Mouse (Mus musculus) heart, embryonic 10.5 days (tissue): ENCODE measurements at regions not wholly inside any gene's neighbourhood (a gene's known extent, or its start where the extent isn't known, plus 50 kb on each side); places are given as distances from the start of the nearest gene placed in this dataset.
"Not testable (repeated sequence)": the region's sequence is repeated elsewhere in the genome, so short reads cannot be mapped to it uniquely, and the experiment has no call there.

Experiments
- DNase-seq: peaks from one replicate; pipeline ENCODE4 v3.0.0-alpha.2; 2017; ENCODE audit warnings: low spot score
- H3K27ac ChIP-seq: fragments of 300-500 bp; sonication (generic); 2 replicates; pipeline ENCODE4 v1.5.1; 2016; ENCODE audit warnings: mild to moderate bottlenecking
- H3K27me3 ChIP-seq: fragments of 300-500 bp; sonication (generic); 2 replicates; pipeline ENCODE4 v1.6.1; 2016; ENCODE audit warnings: mild to moderate bottlenecking; ENCODE audit not compliant: poor library complexity, insufficient read depth, severe bottlenecking
- H3K36me3 ChIP-seq: fragments of 300-500 bp; sonication (generic); 2 replicates; pipeline ENCODE4 v1.6.1; 2016; ENCODE audit warnings: mild to moderate bottlenecking, moderate library complexity
- H3K4me1 ChIP-seq: fragments of 300-500 bp; sonication (generic); 2 replicates; pipeline ENCODE4 v1.6.1; 2016; ENCODE audit warnings: mild to moderate bottlenecking
- H3K4me3 ChIP-seq: fragments of 300-500 bp; sonication (generic); 2 replicates; pipeline ENCODE4 v1.5.1; 2016; ENCODE audit warnings: mild to moderate bottlenecking, moderate library complexity
- H3K9me3 ChIP-seq: fragments of 300-500 bp; sonication (generic); 2 replicates; pipeline ENCODE4 v1.6.1; 2016; ENCODE audit warnings: mild to moderate bottlenecking, moderate library complexity
- WGBS: fragments of 180-500 bp; shearing (Covaris S2); methylation state at CpG from one replicate; pipeline ENCODE4 v1.1.7; 2016; 5-methylcytosine and 5-hydroxymethylcytosine counted together

DNA sequence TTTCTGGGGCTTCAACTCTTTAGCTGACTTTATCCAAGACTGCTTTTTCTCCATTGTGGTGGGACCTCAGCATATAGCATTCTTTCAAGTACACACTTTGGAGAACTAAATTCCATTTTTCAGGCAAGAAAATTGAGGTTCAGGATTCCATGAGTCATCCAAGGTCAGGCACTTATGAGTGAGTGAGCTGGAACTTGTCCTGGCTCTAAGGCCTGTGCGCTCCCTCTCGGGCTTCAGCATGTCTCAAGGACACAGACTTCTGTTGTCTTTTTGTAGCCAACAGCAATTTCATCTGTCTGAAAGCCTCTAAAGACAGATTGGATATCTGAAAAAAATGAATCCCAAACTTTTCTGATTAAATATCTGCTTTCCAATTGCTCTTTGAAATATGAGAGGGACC is 769.1 kb upstream of the 4930452B06Rik start:
- WGBS = 82% methylated on average over 2 of the region's 2 CpGs
- DNase-seq = no peak

DNA sequence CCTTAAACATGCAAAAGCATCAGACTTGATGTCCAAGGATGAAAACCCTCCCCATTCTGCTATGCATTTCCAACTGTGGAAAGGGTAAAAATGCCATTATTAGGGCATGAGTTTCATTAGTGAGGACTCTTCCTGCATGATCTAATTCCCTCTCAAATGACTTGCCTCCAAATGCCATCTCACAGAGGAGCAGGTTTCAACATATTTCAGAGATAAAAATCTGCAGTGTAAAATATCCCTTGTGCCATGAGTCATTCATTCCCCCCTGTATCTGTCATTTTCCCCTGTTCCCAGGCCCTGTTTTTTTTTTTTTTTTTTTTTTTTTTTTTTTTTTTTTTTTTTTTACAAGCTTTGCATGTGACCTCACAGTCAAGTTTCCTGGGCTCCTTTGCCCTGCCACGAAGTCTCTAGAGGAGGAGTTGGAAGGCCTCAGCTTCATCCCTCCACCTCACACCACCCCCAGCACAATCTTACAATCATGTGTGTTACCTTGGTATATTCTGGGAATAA is 767.1 kb upstream of the 4930452B06Rik start:
- Histone ChIP-seq H3K36me3 (no peaks in the 10 kb centered on the region), H3K4me1 (peaks cover 7% of the 10 kb centered on the region; the same call in 1 of the 2 replicates), H3K4me3 (no peak overlapping the region), H3K9me3 (no peaks in the 10 kb centered on the region), H3K27me3 (no peaks in the 10 kb centered on the region), H3K27ac (no peak overlapping the region)
- 33% methylated on average over 1 of the region's 1 CpGs for WGBS
- DNase-seq = no peak

More for the DNA sequence above, 769.1 kb upstream of the 4930452B06Rik start:
- Histone ChIP-seq H3K9me3 (no peaks in the 10 kb centered on the region), H3K36me3 (no peaks in the 10 kb centered on the region), H3K27ac (no peak overlapping the region), H3K4me1 (peaks cover 7% of the 10 kb centered on the region; the same call in 1 of the 2 replicates), H3K27me3 (no peaks in the 10 kb centered on the region), H3K4me3 (no peak overlapping the region)

DNA sequence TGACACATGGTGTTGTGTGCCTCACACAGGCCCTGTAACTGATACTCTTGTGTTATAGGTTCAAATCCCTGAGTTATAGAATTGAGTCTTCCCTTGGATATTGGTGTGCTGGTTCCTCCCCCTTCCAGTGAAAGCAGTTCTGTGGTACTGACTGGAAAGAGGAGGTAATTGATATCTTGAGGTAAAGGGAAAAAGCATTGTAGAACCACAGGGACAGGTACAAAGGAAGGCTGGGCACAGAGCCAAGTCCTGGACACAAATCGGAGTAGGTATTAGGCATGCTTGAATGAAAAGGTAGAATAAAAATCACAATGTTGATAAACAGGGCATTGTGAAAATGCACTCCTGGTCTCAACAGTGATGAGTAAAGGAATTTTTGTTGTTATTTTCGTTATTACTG is 765.8 kb upstream of the 4930452B06Rik start:
- H3K4me1 ChIP-seq = peaks cover 5% of the 10 kb centered on the region; the same call in 1 of the 2 replicates
- 82% methylated on average over 2 of the region's 2 CpGs for WGBS
- H3K27me3 ChIP-seq = no peaks in the 10 kb centered on the region
- H3K4me3 ChIP-seq = no peak overlapping the region
- H3K9me3 ChIP-seq = no peaks in the 10 kb centered on the region
- no peaks in the 10 kb centered on the region for H3K36me3 ChIP-seq
- no peak for DNase-seq
- no peak overlapping the region for H3K27ac ChIP-seq

DNA sequence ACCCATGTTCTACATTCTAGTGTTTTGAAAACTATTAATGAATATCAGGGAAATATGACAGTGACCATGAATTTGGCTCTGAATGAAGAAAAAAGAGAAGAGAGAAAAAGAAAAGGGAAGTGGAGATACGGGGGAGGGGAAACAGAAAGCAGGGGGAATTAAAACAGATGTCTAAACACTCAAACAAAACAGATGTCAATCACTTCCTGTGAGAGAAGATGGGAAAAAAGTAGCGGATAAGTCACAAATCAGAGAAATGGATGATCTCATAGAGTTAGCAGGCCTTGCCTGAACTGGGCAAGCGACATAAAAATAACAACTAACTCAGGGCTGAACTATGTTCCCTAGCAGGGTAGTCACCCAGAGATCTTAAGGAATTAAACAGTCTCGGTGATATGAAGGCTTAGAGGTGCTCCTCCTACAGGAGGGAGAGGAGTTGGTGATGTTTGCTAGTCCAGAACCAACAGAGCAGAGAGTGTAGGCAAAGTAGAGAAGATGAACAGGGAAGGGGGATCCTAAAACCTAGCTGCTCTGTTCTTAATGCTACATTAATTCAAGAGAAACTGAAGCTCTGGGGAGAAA is 745.9 kb upstream of the 4930452B06Rik start:
- Histone ChIP-seq H3K4me1 (no peaks in the 10 kb centered on the region), H3K27ac (no peak overlapping the region), H3K9me3 (no peaks in the 10 kb centered on the region), H3K36me3 (no peaks in the 10 kb centered on the region), H3K4me3 (no peak overlapping the region), H3K27me3 (no peaks in the 10 kb centered on the region)
- 47% methylated on average over 4 of the region's 4 CpGs for WGBS
- no peak for DNase-seq

DNA sequence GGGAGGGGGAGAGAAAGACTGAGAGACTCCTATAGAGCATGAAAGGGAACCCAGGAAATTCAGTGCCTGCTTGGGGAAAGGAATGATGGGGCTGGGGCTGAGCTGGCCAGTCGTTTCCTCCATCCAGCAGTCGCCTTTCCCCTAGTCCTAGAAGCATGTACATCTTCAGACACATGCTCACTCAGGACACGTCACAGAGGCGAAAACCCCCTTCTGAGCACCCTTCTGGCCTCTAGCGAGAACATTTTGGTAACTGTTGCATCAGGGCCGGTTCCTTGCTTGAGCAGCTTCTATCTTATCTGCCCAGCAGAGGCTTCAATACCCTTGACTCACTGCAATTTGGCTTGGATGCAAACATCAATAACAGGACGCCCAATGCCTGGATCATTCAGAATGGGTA is 737.6 kb upstream of the 4930452B06Rik start:
- Histone ChIP-seq H3K27ac (no peak overlapping the region), H3K9me3 (no peaks in the 10 kb centered on the region), H3K4me3 (no peak overlapping the region), H3K4me1 (0 out of 2 replicates have a peak, but pooled peaks cover 3% of the 10 kb centered on the region), H3K36me3 (no peaks in the 10 kb centered on the region), H3K27me3 (no peaks in the 10 kb centered on the region)
- 49% methylated on average over 7 of the region's 7 CpGs for WGBS
- DNase-seq = no peak

DNA sequence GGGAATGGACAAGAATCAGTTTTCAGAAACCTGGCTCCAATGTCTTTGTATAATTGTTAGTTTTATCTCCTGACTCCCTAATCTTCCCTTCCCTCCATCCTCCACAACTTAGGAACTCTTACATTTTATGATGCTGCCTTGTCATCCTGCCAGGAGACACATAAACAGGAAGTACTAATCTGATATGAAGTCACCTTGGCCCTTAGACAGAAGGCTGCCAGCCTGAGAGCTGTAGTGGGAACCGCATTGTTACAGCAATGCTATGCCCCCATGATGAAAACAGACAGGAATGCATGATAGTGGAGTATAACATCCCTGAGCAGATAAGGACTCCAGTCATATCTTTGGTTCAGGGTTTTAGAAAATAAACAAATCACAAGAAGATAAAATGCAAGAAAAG is 734.8 kb upstream of the 4930452B06Rik start:
- no peak overlapping the region for H3K4me3 ChIP-seq
- no peaks in the 10 kb centered on the region for H3K27me3 ChIP-seq
- WGBS = 27% methylated on average over 1 of the region's 1 CpGs
- no peaks in the 10 kb centered on the region for H3K36me3 ChIP-seq
- 0 out of 2 replicates have a peak, but pooled peaks cover 3% of the 10 kb centered on the region for H3K4me1 ChIP-seq
- H3K27ac ChIP-seq = no peak overlapping the region
- H3K9me3 ChIP-seq = no peaks in the 10 kb centered on the region
- no peak for DNase-seq

DNA sequence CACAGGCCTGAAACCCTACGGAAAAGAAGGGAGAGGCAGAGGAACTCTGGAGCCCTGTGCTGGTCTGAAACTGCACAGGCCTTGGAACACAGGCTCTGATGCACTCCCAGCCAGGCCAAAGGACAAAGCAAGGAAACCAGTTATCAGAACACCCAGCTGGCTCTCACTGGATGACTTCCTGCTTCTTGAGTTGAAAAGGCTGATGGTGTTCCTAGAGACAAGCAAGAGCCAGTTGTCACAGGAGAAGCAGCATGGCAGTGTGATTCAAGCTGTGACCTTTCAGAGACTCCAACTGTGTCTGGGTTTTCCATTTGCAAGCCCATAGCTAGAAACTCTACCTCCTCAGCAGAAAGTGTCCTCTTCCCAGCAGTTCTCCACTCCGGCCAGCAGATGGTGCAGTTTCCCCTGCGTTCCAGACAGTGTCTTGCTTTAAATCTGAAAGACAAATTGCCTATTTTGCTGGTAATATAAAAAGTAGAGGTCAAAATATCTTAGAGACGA is 727.3 kb upstream of the 4930452B06Rik start:
- Histone ChIP-seq H3K27me3 (no peaks in the 10 kb centered on the region), H3K36me3 (no peaks in the 10 kb centered on the region), H3K9me3 (no peaks in the 10 kb centered on the region), H3K27ac (no peak overlapping the region), H3K4me1 (0 out of 2 replicates have a peak, but pooled peaks cover 4% of the 10 kb centered on the region), H3K4me3 (no peak overlapping the region)
- DNase-seq = peak; percentile 83
- WGBS = 9% methylated on average over 4 of the region's 4 CpGs

DNA sequence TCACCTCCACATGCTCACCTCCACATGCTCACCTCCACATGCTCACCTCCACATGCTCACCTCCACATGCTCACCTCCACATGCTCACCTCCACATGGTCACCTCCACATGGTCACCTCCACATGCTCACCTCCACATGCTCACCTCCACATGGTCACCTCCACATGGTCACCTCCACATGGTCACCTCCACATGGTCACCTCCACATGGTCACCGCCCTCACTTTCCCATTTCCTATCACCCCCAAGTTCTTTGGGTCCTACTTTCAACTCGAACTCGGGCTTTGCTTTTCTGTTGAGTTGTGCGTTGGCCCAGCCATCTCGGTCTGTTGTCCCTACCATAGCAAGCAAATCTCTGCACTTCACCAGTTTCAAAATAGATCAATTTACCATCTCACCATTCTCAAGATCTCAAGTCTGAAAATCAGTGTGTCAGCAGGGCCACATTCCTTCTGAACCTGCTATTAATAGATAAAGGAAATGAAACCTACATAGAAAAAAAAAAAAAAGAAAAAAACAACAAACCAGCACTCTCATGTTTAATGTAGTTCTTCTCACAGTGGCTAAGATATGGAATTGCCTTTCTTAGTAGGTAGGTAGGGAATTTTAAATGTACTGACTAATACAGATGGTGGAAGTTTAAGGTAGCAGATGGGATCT is 724.0 kb upstream of the 4930452B06Rik start:
- not testable (repeated sequence) for H3K4me3 ChIP-seq, H3K27me3 ChIP-seq, H3K36me3 ChIP-seq, H3K27ac ChIP-seq, H3K9me3 ChIP-seq, DNase-seq, H3K4me1 ChIP-seq
- WGBS = 93% methylated on average over 5 of the region's 5 CpGs

DNA sequence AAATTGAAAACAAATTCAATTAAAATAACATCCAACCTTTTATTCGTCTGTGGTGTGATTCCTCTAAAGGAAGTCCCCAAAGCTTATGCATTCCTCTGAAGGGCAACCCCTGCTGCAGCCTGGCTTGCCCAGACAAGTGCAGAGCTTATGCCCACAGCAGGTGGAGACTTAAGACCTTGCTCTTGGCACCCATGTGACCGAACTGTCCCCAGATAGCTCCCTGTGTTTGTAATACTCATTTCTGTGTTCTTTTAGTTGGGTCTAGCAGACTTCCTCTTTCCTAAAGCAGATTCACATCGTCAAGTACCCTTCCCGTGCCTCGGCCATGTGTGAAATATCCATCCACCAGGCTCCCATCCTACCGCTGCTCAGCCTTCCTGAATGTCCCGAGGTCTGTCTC is 723.1 kb upstream of the 4930452B06Rik start:
- Histone ChIP-seq H3K4me3 (no peak overlapping the region), H3K27ac (no peak overlapping the region), H3K9me3 (no peaks in the 10 kb centered on the region), H3K27me3 (no peaks in the 10 kb centered on the region), H3K4me1 (no peaks in the 10 kb centered on the region), H3K36me3 (no peaks in the 10 kb centered on the region)
- 78% methylated on average over 7 of the region's 7 CpGs for WGBS
- no peak for DNase-seq
